Mouse (Mus musculus) kidney, adult 2 months (tissue): Measurements from ENCODE around the gene Mrps18b.
"Not testable (repeated sequence)": the region's sequence is repeated elsewhere in the genome, so short reads cannot be mapped to it uniquely, and the experiment has no call there.

Experiments used
- CTCF ChIP-seq: fragments of 200-500 bp; conservative IDR thresholded peaks from 2 replicates; pipeline ENCODE4 v1.5.1; 2011; ENCODE audit warnings: low read depth, mild to moderate bottlenecking, control low read depth, low read length, moderate library complexity, mixed read lengths; ENCODE audit not compliant: insufficient read depth, insufficient read length
- POLR2A ChIP-seq: fragments of 200-500 bp; IDR thresholded peaks from one replicate; pipeline ENCODE4 v1.6.1; 2011; ENCODE audit warnings: low read depth, low read length, control low read depth

- TF ChIP-seq POLR2A, CTCF: not testable (repeated sequence)
Measured at GRCm38 (mm10) chr17:35950946-35951345, 34.8 kb upstream of the Mrps18b start.
